Mouse (Mus musculus) forelimb bud, embryonic 11.5 days (tissue): Measurements from ENCODE around the gene Slc2a8.

ENCODE experiments used
- DNase-seq: peaks from one replicate; pipeline ENCODE4 v3.0.0-alpha.2; 2012; ENCODE audit warnings: low read depth, low spot score

Gene Slc2a8

GRCm38 (mm10) chr2:32928947-32929829, 52.7 kb downstream of the Slc2a8 start:
- no peak for DNase-seq

DNA sequence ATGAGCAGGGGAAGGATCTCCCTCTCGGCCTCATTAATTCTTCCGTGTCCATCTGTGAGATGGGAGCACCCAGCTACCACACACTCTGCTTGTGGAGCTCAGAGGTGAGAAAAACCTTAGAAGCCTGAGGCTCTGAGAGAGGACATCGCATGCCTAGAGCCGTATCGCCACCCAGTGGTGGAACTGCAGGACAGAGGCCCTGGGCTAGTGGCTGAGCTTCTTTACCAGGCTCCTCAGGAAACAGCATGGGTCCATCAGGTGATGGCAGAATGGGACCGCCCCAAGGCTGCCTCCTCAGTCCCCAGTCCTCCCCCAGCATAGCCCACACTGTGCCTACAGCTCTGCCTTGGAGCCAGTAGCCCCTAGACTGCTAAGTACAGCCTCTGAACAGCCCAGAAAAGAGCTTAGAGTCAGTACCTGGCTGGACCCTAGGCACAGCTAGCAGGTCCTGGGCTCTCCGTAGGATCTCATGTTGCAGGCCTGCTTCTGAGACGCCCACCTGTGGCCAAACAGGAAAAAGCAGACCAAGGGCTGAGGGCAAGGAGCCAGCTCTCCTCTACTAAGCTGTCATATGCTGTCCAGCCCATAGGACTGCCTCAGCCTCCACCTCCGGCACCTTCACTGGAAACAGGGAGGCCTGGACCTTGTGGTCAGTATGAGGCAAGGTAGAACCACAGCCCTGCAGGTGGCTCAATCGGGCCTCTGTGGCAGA, 53.5 kb downstream of the Slc2a8 start:
- DNase-seq, result peak; percentile 74

GRCm38 (mm10) chr2:32927624-32928234, 54.2 kb downstream of the Slc2a8 start:
- DNase-seq, result no peak

DNA sequence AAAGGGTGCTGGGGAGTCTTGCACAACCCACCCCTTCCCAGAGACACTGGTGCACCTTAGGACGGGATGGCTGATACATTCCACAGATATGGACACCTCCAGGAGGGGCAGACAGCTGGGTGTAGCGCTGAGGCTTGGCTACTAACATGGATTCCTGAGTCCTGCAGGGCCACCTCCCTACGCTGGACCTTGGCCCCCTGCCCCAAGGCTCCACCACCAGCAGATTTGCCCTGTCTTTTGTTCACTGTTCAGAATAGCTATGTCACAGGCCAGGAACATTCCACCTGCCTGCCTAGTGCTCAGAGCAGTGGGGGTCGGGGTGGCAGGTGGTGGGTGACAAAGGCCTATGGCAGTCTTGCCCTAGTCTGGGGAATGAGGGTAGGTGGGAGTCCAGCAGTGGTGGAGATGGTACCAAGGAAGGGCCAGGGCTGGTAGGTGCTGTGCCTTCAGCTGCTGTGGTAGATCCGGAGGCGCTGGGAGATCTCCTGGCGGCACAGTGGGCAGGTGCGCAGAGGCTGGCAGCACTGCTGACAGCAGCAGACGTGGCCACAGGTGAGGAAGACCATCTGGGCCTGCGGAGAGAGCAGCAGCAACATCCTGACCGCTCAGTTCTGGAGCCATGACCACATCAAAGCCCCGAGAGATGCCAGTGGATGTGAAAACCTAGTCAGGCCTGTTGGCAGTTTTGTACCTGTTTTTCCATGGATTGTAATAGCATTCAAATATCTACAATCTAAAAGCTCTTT, 55.4 kb downstream of the Slc2a8 start:
- no peak for DNase-seq

GRCm38 (mm10) chr2:32924306-32924844, 57.5 kb downstream of the Slc2a8 start:
- no peak for DNase-seq

GRCm38 (mm10) chr2:32923551-32924250, 58.2 kb downstream of the Slc2a8 start:
- no peak for DNase-seq
